Mouse (Mus musculus): ENCODE results near the gene Kctd19.

GRCm38 (mm10) chr8:105448596-105448995 is 35.3 kb upstream of the Kctd19 start:
- TF ChIP-seq CTCF (IDR thresholded peaks at IDR 0.05; ENCODE audit: low read depth, low read length) (no peak), GATA1 (IDR thresholded peaks at IDR 0.05; ENCODE audit: borderline replicate concordance, low read length) (no peak), GATA2 (IDR thresholded peaks at IDR 0.05; ENCODE audit: borderline replicate concordance, low read depth, low read length) (no peak)
